Mouse (Mus musculus) adrenal gland, postnatal 25 days (tissue): ENCODE data around the gene 4930442H23Rik. TPM values are rescaled to one million over a fixed set of nuclear protein-coding genes. Genes with fewer than 3 reads are reported as not detected.
"Not testable (repeated sequence)": the region's sequence is repeated elsewhere in the genome, so short reads cannot be mapped to it uniquely, and the experiment has no call there.

ENCODE experiments used
- DNase-seq: peaks from one replicate; pipeline ENCODE4 v3.0.0; 2021; ENCODE audit warnings: mixed read lengths
- total RNA-seq: library from RNA; stranded (reverse); gene quantifications from 2 replicates; pipeline ENCODE4 v1.2.3, GENCODE M21; 2021

Gene 4930442H23Rik
- total RNA-seq, 1 experiment from 2014 or later, result not detected

DNA sequence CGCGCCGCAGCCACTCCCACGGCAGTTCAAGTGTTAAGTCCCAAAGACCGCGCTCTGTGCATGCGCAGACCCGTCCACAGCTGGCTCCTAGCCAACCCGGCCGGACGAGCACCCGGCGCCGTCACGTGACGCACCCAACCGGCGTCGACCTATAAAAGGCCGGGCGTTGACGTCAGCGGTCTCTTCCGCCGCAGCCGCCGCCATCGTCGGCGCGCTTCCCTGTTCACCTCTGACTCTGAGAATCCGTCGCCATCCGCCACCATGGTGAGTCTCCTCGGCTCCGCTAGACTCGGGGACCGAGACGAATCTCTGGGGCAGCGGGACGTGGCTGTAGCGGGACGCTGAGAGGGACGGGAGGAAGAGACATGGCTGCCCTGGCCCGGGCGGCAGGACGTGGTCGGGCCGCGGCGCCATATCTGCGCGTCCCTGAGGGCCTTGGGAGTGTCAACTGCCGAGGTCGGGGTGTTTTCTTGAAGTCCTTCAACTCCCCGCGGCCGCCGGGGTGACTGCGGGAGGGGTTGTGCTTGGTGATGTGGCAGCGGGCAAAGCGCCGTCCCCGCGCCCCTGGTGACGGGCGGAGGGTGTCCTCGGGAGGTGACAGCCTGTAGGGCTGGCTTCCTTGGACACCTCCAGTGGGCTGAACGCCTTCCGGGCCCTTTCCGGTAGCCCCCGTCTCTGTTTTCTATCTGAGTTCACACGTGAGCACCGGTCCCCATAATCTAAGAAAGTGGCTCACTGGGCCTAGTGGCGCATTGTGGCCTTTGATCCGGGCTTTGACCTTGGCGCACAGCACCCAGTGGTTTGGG, 7.0 kb downstream of the 4930442H23Rik start, which contains the start of gene Eef2:
Gene Eef2 (plus strand): TSS at position 166 of the 806 bp plus-strand sequence.
- DNase-seq, result peak; percentile 100

GRCm38 (mm10) chr10:81175936-81176465, 7.6 kb downstream of the 4930442H23Rik start:
- DNase-seq, result no peak

GRCm38 (mm10) chr10:81175345-81175701, 8.3 kb downstream of the 4930442H23Rik start:
- not testable (repeated sequence) for DNase-seq

DNA sequence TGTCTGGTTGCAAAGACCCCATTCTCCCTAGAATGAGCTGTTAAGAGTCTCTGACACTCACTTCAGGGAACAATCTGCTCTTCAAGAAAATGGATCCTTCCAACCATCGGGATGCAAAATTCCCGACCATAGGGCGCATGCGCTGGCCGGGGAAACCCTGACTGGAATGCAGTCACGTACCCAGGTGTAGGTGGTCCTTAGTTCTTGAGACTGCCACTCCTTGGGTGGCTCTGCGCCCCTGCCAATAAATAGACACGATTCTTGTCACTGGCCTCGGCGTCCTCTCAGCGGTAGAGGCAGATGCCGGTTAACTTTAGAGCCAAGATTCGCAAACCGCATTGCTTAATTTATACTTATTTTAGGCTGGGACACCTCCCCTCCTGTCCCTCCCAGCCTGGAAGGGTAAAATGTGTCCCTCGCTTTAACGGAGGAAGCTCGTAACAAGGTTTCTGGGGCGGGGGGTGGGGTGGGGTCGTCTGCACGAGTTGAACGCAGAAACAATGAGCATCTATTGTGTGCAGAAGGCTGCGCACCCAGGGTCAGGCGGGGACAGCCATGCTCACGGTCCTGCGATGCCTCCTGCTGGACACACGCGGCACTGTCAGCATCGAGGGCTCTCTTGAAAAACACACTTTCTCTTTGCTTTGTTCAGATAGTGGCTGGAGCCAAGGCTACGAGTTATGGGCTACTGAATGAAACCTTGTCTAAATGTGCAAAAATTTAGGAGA, 8.9 kb downstream of the 4930442H23Rik start:
- DNase-seq, result peak; percentile 88

DNA sequence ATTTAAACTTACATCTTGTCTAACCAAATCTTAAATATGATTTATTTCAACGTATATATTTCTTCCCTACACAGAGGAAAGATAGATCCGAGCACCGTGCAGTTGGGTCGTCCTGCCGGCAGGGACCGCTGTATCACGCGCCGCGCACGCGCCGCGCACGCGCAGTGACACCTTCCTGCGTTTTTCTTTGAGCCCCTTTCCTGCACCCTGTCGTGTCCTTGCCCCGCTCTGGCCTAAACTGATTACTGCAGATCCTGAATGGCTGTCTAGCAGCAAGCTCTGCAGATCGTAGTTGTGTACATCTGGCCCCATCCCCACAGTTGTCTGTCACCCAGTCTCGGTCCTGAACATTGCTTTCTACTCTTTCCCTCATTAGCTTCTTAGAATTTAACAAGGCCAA, 10.5 kb downstream of the 4930442H23Rik start:
- peak; percentile 87 for DNase-seq

DNA sequence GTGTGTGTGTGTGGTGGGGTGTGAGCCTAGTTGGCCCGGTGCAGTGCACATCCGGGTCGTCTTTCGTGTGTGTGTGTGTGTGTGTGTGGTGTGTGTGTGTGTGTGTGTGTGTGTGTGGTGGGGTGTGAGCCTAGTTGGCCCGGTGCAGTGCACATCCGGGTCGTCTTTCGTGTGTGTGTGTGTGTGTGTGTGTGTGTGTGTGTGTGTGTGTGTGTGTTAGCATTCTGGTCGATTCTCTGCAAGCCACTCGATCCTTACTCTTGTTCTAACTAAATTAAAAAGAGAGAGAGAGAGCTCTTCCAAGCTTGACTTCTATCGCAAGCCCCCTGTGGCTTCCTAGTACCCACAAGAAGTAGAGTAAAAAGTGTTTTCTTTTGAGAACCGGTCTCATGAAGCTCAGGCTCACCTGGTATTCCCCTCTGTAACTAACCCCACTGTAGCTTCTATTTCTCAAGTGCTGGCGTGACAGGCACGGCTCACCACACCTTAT, 14.2 kb downstream of the 4930442H23Rik start:
- DNase-seq, result not testable (repeated sequence)

DNA sequence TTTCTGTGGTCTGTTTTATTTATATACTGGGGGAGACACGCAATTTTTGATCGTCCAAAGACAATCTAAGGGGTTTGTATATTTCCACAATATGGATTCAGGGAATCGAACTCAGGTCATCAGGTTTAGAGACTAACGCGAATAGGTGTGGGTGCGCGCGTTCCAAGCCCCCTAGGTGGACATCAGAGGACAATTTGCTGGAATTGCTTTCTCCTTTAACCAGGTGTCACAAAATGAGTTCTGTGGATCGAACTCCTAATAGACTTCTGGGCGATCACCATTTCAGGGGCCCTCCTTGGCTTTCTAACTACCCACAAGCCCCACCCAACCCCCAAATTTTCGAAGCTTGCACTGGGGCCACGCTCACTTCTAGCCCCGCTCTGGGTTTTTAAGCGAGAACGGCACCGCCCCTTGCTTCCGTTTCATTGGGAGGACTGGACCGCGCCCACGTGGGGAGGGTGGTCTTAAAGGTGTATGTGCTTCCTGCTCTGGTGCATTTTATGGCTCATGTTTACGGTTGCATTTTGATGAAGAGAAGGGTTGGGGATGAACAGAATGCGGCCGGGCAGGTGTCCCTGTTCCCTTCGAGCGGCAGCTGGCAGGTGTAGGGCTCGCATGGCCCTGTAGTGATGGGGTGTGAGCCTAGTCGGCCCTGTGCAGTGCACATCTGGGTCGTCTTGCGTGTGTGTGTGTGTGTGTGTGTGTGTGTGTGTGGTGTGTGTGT, 15.0 kb downstream of the 4930442H23Rik start:
- DNase-seq, result peak; percentile 87

GRCm38 (mm10) chr10:81168087-81168431, 15.6 kb downstream of the 4930442H23Rik start:
- DNase-seq, result no peak

DNA sequence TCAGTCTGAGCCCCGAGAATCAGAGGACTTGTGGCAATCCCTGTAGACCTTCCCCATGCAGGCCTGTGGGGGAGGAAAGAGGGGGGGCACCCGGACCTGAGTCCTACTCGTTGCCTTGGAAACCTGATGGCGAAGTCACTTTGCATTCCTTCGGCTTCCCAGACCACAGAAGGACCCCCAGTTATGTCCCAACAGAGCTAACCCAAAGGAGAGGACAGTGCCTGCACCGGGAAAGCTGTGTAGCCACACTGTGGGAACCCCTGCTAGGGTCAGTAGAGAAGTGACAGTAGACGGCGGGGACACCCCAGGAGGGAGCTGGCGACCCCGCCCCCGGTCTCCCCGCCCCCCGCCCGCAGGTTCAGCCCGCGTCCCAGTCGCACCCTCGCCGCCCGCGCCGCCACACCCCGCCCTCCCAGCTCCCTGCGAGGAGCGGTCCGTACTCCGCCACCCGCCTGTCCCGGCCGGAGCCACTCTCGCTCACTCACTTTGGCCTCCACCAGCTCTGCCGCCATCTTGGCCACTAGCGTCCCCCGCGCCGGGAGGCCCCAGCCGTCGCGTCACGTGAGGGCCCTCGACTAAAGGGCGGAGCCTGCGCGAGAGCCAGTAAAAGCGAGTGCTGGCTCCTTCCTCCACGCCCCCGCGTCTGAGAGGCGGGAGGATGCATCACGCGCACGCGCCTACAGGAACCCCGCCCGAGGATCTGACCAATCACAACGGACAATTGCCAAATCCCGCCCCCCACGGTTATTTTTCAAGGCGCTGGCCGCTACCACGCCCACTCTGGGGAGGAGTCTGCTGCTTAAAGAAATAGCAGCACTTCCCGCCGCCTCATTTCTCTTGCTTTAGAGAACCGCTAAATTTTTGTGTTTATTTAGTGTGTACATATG, 16.2 kb downstream of the 4930442H23Rik start, which contains the start of gene Pias4:
Gene Pias4 (minus strand): TSS at position 724 of the 887 bp plus-strand sequence.
- peak; percentile 99 for DNase-seq

DNA sequence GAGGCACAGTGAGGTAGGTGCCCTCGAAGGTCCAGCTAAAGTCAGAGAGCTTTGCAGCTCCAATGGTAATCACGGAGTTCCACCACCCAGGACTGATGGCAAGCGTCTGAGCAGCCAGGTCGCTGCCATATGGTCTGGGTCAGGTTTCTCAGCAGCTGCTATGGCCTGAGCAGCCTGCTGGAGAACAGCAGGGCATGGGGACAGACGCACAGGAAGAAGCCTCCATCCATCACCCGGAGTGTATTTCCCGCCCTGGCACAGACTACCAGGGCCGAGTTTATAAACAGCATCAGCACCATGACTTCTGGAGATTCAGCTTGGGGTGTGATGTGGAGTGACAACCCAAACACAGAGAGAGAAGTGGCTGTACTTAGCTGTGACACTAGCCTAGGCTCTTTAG, 18.5 kb downstream of the 4930442H23Rik start:
- DNase-seq, result no peak

DNA sequence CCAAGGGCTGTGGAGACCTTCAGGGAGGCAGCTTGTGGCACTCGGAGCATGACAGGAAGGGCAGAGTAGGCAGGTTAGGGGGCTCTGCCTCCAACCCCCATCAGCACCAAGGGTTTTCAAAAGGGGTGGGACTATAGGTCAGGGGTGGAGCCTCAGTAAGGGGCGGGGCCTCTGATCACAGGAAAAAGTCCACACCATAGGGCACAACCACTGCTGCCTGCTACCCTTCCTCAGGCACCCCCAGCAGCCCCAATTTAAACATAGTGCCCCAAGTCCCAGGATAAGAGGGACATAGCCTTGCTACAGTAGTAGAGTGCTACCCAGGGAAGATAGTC, 21.4 kb downstream of the 4930442H23Rik start:
- no peak for DNase-seq

- no peak for DNase-seq
Measured at GRCm38 (mm10) chr10:81161602-81162317, 21.9 kb downstream of the 4930442H23Rik start.

GRCm38 (mm10) chr10:81154736-81155135, 28.9 kb downstream of the 4930442H23Rik start:
- DNase-seq, result no peak

GRCm38 (mm10) chr10:81154313-81154712, 29.3 kb downstream of the 4930442H23Rik start:
- no peak for DNase-seq

- DNase-seq, result no peak
Measured at GRCm38 (mm10) chr10:81152609-81153008, 31.0 kb downstream of the 4930442H23Rik start.

- DNase-seq, result no peak
Measured at GRCm38 (mm10) chr10:81151261-81151660, 32.4 kb downstream of the 4930442H23Rik start.

DNA sequence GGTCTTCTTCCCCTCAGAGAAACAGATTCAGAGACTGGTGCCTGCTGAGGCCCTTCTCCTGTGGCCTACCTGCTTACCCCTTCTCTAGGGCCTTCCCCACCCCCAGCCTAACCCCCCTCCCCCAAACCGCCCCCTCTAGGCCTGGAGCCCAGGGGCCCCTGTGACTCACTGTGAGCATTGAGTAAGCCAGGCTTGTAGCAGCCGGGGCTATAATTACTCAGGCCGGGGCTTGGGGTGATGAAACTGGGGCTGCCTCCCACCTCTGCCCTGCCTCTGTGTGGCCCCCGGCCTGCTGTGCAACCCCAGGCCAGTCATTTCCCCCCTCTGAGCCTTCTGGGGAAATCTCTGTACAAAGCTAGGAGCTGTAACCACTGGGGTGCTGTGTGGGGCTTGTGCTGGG, 37.4 kb downstream of the 4930442H23Rik start:
- DNase-seq, result no peak

DNA sequence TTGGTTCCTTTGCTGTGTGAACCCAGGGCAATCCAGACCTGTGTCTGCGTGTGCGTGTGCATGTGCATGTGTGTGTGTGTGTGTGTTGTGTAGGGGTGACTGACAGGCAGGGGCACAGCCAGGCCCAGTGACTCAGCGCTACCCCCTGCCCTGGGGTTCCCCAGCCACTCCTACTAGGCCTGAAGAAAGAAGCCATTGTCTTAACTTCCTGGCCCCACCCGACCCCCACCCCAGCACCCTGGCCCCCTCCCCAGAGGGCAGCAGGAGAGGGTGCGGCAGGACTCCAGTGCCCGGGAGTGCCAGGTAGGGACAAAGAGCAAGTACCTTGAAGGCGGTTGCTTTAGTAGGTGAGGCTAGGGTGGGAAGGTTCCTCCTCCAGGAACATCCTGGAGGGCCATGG, 37.9 kb downstream of the 4930442H23Rik start:
- no peak for DNase-seq

DNA sequence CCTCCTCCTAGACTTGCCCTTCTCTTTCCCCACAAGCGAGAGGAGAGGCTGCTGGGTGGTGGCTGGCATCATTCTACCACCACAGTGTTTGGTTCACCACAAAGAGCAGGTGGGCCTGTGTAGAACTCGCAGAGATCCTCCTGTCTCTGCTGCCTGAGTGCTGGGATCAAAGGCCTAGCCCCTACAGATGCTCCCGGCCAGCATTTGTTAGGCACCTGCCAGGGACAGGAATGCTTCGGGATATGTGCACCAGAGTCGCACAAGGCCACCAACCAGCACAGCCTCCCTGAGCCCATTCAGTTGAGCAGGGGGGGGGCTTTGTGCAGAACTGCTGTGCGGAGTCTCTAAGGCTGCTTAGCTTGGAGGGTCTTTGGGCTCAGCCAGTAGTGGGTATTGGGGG, 38.3 kb downstream of the 4930442H23Rik start:
- no peak for DNase-seq

GRCm38 (mm10) chr10:81144667-81145066, 39.0 kb downstream of the 4930442H23Rik start:
- peak; percentile 56 for DNase-seq
